Mouse (Mus musculus) left cerebral cortex, adult 11 months (tissue): ENCODE measurements around the gene Ncf1.

Experiments
- DNase-seq: peaks from one replicate; pipeline ENCODE4 v3.0.0; 2022; ENCODE audit warnings: low spot score

Gene Ncf1

GRCm38 (mm10) chr5:134244890-134245289, 15.5 kb upstream of the Ncf1 start:
- no peak for DNase-seq

DNA sequence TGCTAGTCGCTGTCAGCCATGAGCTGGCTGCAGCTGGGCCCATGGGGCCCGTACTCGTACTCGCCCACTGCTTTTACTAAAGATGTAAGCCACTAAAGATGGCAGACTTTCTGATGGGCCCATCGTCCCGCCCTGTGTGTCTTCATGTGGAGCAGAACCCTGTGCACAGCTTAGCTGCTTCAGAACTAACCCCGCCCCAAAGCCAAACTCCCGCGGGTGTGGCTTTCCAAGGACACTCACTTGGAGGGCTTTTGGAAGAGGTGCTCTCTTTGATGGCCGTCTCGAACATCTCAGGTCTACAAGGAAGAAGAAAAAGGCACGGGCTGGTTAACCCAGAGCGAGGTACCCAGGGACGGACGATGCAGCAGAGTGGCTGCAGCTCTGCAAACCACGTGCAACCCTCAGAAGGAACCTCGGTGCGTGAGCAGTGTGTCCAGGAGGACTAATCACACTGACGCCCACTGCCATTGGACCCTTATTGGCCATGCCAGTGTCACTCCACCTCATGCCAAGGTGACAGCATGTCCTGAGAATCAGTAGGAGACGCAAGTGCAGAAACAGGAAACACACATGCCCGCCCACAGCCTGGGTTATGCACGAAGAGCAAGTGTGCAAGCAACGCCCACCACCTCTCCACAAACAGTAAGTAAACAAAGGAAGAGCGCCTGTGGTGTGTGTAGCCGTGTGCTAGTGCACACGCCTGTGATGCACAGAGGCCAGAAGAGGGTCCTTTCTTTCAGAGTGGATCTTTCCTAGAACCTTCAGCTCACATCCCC, 14.4 kb upstream of the Ncf1 start:
- DNase-seq = no peak

GRCm38 (mm10) chr5:134241831-134242230, 12.4 kb upstream of the Ncf1 start:
- no peak for DNase-seq

DNA sequence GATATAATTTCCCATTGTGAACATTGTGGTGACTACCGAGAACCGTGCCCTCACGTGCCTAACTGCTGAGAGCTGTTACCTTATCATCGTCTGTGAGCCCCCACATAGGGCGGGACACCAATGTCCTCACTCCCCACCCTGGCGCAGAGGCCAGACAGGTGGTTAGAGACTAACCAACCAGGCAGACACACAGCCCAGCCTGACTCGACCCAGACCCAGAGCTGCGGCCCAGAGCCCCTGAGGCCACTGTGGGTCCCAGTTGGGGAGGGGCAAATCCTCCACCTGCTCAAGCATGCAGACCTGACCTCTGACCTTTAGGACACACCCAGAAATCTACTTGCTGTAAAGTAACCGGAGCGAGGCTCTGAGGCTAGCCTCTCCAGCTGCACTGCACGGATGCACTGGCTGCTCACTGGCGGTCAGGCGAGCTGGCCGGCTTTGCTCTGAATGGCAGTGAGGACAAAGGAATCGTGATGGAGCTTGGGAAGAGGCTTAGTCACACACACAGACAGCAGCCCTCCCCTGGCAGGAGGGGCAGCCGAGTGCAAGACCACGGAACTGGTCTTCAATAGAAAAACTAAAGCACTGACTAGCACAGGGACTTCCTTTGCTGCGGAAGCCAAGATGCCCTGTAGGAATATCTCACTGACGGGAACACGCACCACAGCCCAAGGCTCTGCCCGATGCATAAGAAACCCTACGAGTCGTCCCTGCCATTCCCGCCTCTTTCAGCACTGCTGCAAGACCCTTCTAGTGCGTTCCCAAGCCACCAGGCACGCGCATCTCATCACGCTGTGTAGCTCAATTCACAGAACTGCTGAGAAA, 8.7 kb upstream of the Ncf1 start:
- no peak for DNase-seq

- no peak for DNase-seq
Observed at GRCm38 (mm10) chr5:134237508-134237907, 8.1 kb upstream of the Ncf1 start.

DNA sequence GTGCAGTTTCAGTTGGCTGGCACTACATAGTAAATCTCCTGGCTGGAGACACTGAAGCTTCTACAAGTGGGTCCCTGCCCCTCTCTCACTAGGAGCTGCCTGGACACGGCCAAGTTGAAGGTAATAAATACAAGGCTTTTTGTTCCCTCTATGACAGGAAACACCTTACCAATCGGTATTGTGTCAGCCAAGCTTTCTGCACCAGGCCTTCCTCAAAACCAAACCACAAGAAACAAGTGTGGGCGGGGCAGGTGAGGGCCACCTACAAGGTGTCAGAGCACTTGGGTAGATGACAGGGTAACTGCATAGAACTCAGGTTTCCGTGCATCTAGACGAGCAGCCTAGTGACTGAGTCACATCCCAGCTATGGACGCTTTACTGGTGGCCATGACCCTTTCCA, 7.4 kb upstream of the Ncf1 start:
- no peak for DNase-seq

DNA sequence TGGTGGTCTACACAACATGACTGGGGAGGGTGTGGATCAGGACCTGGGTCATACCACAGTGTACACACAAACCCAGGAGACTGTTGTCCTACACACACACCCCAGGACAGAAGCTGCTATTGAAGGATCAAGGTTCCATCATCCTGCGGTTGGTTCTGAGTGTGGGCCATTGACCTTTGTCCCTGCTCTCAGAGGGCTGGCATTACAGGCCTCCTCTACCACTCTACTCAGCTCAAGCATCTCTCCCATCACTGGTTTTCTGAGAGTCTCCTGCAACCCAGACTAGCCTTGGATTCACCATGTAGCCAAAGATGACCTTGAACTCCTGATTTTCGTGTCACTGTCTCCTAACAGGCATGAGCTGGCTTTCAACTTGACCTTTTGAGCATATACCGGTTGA, 6.8 kb upstream of the Ncf1 start:
- DNase-seq = no peak

DNA sequence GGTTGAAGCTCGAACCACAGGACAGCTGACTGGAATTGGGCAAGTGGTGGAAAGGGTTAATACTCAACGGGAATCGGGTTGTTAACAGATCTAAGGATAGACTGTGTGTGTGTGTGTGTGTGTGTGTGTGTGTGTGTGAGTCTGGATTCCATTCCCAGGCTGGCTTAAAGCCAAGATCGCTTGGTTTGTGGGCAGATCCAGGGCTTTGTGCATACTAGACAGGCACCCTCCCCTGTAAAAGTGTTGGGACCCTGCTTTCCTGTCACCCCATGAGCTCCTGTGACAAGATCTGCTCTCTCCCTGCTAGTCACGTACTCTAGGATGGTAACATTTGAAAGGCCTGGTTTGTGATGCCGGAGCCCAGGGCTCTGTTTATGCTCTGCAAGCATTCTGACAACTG, 5.7 kb upstream of the Ncf1 start:
- no peak for DNase-seq

GRCm38 (mm10) chr5:134234205-134234604, 4.8 kb upstream of the Ncf1 start:
- DNase-seq = no peak

- no peak for DNase-seq
Observed at GRCm38 (mm10) chr5:134233244-134233651, 3.8 kb upstream of the Ncf1 start.

- no peak for DNase-seq
Observed at GRCm38 (mm10) chr5:134232568-134232967, 3.1 kb upstream of the Ncf1 start.

DNA sequence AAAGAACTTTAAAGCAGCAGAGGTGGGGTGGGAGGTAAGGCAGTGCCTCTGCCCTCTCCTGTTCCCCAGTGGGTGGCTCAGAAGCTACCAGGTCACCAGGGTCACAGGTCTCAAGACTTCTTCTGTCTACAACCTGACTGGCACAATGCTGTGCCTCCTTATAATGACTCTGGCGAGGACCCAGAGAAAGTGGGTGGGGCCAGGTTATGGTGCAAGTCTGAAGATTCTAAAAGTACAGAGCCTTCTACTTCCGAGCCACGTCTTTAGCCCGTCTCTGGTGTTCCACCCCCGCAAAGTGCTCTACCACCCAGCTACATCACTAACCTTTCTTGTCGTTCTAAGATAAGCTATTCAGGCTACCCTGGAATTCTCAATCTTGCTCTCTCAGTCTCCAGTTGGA, 2.7 kb upstream of the Ncf1 start:
- no peak for DNase-seq

DNA sequence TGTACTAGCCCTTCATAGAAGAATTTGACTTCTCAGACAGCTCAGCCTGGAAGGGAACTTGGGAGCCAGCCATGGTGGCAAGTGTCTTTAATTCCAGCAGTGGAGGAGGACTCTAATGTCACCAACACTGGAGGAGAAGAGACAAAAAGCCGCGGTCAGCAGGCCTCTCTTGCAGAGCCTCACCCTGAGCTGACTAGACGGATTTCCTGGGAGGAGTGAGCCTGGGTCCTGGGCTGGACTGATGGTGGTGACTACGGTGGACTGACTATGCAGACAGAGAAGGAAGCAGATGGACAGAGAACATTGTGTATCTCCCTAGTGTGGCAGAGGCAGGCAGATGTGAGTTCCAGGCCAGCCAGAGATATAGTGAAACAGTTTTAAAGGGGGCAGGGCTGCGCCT, 2.0 kb upstream of the Ncf1 start:
- no peak for DNase-seq

DNA sequence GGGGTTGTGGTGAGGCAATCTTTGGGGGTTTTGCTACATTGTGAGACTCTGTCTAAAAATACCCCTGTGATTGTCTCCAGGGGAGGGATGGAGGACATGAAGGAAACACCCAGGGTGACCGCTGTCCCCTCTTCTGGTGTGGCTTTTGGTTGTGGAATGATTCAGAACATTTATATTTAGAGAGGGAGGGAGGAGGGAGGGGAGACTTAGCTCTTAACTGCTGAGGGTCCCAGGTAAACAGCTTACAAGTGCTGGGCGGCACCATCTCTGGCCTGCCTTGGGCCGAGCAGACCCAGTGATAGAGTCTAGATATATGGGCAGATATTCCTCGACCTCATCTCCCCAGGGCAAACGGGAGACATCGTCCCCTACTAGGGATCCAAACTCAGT, 1.2 kb downstream of the Ncf1 start:
- DNase-seq = no peak

GRCm38 (mm10) chr5:134227574-134228248, 1.7 kb downstream of the Ncf1 start:
- no peak for DNase-seq

- DNase-seq = no peak
Observed at GRCm38 (mm10) chr5:134226946-134227345, 2.5 kb downstream of the Ncf1 start.

GRCm38 (mm10) chr5:134225110-134225901, 4.1 kb downstream of the Ncf1 start:
- DNase-seq = no peak

GRCm38 (mm10) chr5:134221708-134222150, 7.7 kb downstream of the Ncf1 start:
- no peak for DNase-seq

DNA sequence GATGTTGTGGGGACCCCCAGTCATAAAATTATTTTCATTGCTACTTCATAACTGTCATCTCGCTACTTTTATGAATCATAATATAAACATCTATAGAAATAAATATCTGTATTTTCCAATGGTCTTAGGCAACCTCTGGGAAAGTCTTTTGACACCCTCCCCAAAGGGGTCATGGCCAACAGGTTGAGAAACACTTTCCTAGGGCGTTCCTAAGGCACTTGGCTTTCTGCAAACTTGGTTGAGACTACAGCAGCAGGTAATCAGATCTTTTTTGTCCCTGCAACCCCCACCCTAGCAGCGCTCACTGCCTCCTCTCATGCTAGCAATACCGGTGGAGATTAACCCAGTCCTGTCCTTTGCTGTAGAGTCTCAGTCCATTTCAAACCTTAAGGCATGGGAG, 8.1 kb downstream of the Ncf1 start:
- no peak for DNase-seq

GRCm38 (mm10) chr5:134217900-134218299, 11.5 kb downstream of the Ncf1 start:
- DNase-seq = no peak

DNA sequence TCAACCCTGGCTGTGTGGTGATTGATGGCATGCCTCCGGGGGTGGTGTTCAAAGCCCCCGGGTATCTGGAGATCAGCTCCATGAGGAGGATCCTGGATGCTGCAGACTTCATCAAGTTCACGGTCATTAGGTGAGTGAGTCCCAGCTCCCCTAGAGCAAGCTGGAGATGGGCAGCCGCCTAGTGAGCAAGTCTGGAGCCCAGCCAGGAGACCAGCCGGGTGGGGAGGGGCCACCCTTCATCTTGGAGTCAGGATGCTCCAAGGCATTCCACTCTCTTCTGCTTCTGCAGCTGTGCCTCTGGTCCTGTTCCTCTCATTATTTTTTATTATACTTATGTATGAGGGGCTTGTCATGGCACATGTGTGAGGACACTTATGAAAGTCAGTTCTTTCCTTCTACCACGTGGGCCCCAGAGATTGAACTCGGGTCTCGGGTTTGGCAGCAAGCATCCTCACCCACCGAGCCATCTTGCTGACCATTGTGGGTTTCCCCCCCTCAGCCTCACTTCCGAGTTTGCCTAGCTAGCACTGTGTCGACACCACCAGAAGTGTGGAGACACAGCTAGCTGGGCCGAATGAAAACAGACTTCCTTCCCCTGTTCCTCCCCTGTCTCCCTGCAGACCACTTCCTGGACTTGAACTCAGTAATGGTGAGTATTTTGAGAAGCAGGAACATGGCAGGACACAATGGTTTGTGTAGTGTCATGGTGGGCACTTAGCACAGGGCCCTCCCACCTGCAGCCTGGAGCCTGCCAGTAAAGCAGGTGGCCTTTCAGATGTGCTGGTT, 15.2 kb downstream of the Ncf1 start:
- DNase-seq = no peak
